Mouse (Mus musculus): ENCODE results near the gene Tigar. TPM values are rescaled to one million over a fixed set of nuclear protein-coding genes. Genes with fewer than 3 reads are reported as not detected.

Tigar gene
- total and polyA plus RNA-seq, 3 experiments: 3.2 to 5.6 TPM; not detected in 1

Other genes starting within 250 kb of the Tigar start
- not detected in 2 replicates for gene Dyrk4, start 187.7 kb downstream of the Tigar start, total RNA-seq (2012; rRNA removed)
- gene Dyrk4, start 187.7 kb downstream of the Tigar start, polyA plus RNA-seq (2012; ENCODE audit: insufficient read depth in 1 of 2, insufficient read length in 2 of 2, low read depth in 1 of 2, low replicate concordance in 2 of 2, missing spikeins in 1 of 2): under 1 TPM in 1 of 2 experiments, not detected in 1; 0.08 TPM
- gene Rad51ap1, start 170.0 kb downstream of the Tigar start, total RNA-seq (2012; rRNA removed): 52.8 and 55.2 TPM in 2 replicates
- gene Rad51ap1, start 170.0 kb downstream of the Tigar start, polyA plus RNA-seq (2012; ENCODE audit: insufficient read depth in 1 of 2, insufficient read length in 2 of 2, low read depth in 1 of 2, low replicate concordance in 2 of 2, missing spikeins in 1 of 2): 100 to 1,000 TPM in 1 of 2 experiments, not detected in 1; 108 TPM
- 31.4 and 36.6 TPM in 2 replicates for gene D6Wsu163e, start 169.6 kb downstream of the Tigar start, total RNA-seq (2012; rRNA removed)
- 10 to 100 TPM in 1 of 2 experiments, not detected in 1; 28.4 TPM for gene D6Wsu163e, start 169.6 kb downstream of the Tigar start, polyA plus RNA-seq (2012; ENCODE audit: insufficient read depth in 1 of 2, insufficient read length in 2 of 2, low read depth in 1 of 2, low replicate concordance in 2 of 2, missing spikeins in 1 of 2)
- gene Fgf6, start 94.0 kb downstream of the Tigar start, total RNA-seq (2012; rRNA removed): not detected in 2 replicates
- not detected for gene Fgf6, start 94.0 kb downstream of the Tigar start, polyA plus RNA-seq (2012; ENCODE audit: insufficient read depth in 1 of 2, insufficient read length in 2 of 2, low read depth in 1 of 2, low replicate concordance in 2 of 2, missing spikeins in 1 of 2)
- not detected in 2 replicates for gene Fgf23, start 36.7 kb downstream of the Tigar start, total RNA-seq (2012; rRNA removed)
- gene Fgf23, start 36.7 kb downstream of the Tigar start, polyA plus RNA-seq (2012; ENCODE audit: insufficient read depth in 1 of 2, insufficient read length in 2 of 2, low read depth in 1 of 2, low replicate concordance in 2 of 2, missing spikeins in 1 of 2): not detected
- 62.3 and 67.3 TPM in 2 replicates for gene Ccnd2, start 42.6 kb upstream of the Tigar start, total RNA-seq (2012; rRNA removed)
- 100 to 1,000 TPM; 198 to 407 TPM for gene Ccnd2, start 42.6 kb upstream of the Tigar start, polyA plus RNA-seq (2012; ENCODE audit: insufficient read depth in 1 of 2, insufficient read length in 2 of 2, low read depth in 1 of 2, low replicate concordance in 2 of 2, missing spikeins in 1 of 2)